ENCODE assay signal across 9 mouse cellular contexts in the genomic region with DNA sequence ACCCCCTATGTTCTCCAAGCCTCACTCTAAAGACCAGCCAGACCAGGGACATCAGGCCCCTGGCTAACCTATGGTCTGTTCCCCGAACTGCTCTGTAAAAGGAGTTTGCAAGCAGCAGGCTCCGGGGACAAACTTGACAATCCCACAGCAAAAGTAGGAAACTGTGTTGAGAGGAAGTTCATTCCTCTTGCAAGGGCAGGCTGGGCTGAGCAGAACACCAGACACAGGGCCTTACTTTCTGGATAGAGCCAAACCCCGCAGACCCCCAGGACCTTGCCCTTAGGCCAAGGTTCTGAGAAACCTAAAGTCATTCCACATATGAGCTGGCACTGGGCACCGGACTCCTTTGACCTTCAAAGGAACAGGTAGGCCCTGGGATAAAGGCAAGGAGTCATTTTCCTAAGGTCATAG. TPM values are rescaled to one million over a fixed set of nuclear protein-coding genes. Genes with fewer than 3 reads are reported as not detected.
DNase-seq lines count a peak whose midpoint lies in the region; ATAC-seq and TF ChIP-seq lines count a peak whose summit lies in the region.
"Had no signal": no experiment of that assay in that cellular context is flagged by ENCODE, and none has a peak within 500 bp of the region (broad histone marks: within the 10 kb centered on the region; RNA-seq: fewer than 3 reads in every experiment).

No protein-coding gene starts in this region.

- H3K9me3 ChIP-seq in heart, embryonic 14.5 days (ENCODE audit: control insufficient read depth, low read length): peaks cover 14% of the 10 kb centered on the region
- H3K9me3 ChIP-seq in midbrain, embryonic 10.5 days (replicated peaks): no peaks in the 10 kb centered on the region

- TF ChIP-seq CTCF in heart, adult 2 months (IDR thresholded peaks at IDR 0.05): no peak

- H3K79me2 ChIP-seq in heart, adult 2 months (replicated peaks; ENCODE audit: control insufficient read depth, insufficient read depth, low read length): peaks cover 8% of the 10 kb centered on the region

- no peak for TF ChIP-seq POLR2A in heart, adult 2 months (IDR thresholded peaks at IDR 0.05; ENCODE audit: insufficient read depth, low read depth, low read length)

- intact Hi-C loops in heart, adult 2 months (cut with DNase I): loop anchor here (1.0 to 2.0 kb wide), 2 partner anchors 36 to 85 kb away; no protein-coding TSS in a partner anchor
- intact Hi-C loops in gastrocnemius, postnatal 36 days (cut with DNase I): no loop called here

- no peaks in the 10 kb centered on the region; the same call in 1 of the 2 replicates for H3K36me3 ChIP-seq in heart, adult 2 months (ENCODE audit: control insufficient read depth, insufficient read depth, low read length)
- no peaks in the 10 kb centered on the region for H3K36me3 ChIP-seq in heart, embryonic 14.5 days (ENCODE audit: control insufficient read depth, insufficient read depth, low read length)
- H3K36me3 ChIP-seq in midbrain, embryonic 10.5 days: no peaks in the 10 kb centered on the region

- peak in 1 of 2 experiments; percentile 63 for DNase-seq in heart, adult 2 months
- no peak for DNase-seq in heart, postnatal 4 days
- DNase-seq in MN1 (ENCODE audit: low spot score): peak; percentile 20
- DNase-seq in midbrain, embryonic 10.5 days (ENCODE audit: low spot score): no peak
- no peak for DNase-seq in right cerebral cortex, adult 2 months (ENCODE audit: low spot score in 2 of 2)
- DNase-seq in gastrocnemius, postnatal 36 days: no peak
- no peak for DNase-seq in urinary bladder, adult 2 months (ENCODE audit: low spot score)

- H3K4me3 ChIP-seq in heart, adult 2 months: peak overlapping the region; percentile 30
- peak overlapping the region in 1 of 2 experiments; percentile 58; a peak in 2 of 4 replicates for H3K4me3 ChIP-seq in heart, embryonic 14.5 days (ENCODE audit: control insufficient read depth in 1 of 2, insufficient read depth in 1 of 2, low read depth in 1 of 2, low read length in 2 of 2)
- H3K4me3 ChIP-seq in midbrain, embryonic 10.5 days: peak overlapping the region; percentile 63

- peak overlapping the region; percentile 76 for H3K4me2 ChIP-seq in heart, embryonic 14.5 days (ENCODE audit: low read length)

- WGBS in heart, adult 2 months: 44% methylated on average over 4 of the region's 4 CpGs
- 57% methylated on average over 4 of the region's 4 CpGs for WGBS in heart, embryonic 14.5 days
- 71% methylated on average over 4 of the region's 4 CpGs for WGBS in midbrain, embryonic 10.5 days

- H3K27ac ChIP-seq in heart, adult 2 months: peak overlapping the region; percentile 91
- H3K27ac ChIP-seq in heart, embryonic 14.5 days (replicated peaks in 1 of 2; ENCODE audit: control insufficient read depth in 1 of 2, insufficient read depth in 1 of 2, low read depth in 2 of 2, low read length in 2 of 2): peak overlapping the region; percentile 75 to 76
- H3K27ac ChIP-seq in midbrain, embryonic 10.5 days (replicated peaks): peak overlapping the region; percentile 52; the same call in 1 of the 2 replicates

- no peak for TF ChIP-seq EP300 in heart, adult 2 months (IDR thresholded peaks at IDR 0.05; ENCODE audit: insufficient read depth, low read depth, low read length)

- H3K9ac ChIP-seq in heart, adult 2 months (ENCODE audit: low read depth, low read length): 0 out of 2 replicates have a peak overlapping the region, but pooled peaks have one; percentile 5
- peak overlapping the region; percentile 52; the same call in 1 of the 2 replicates for H3K9ac ChIP-seq in heart, embryonic 14.5 days (ENCODE audit: low read length)

- peaks cover 30% of the 10 kb centered on the region for H3K4me1 ChIP-seq in heart, adult 2 months (ENCODE audit: control insufficient read depth, insufficient read depth, low read length)
- peaks cover 17 to 35% of the 10 kb centered on the region in 2 experiments; a peak in 3 of 4 replicates for H3K4me1 ChIP-seq in heart, embryonic 14.5 days (ENCODE audit: control insufficient read depth in 2 of 2, insufficient read depth in 2 of 2, low read length in 2 of 2)
- peaks cover 69% of the 10 kb centered on the region for H3K4me1 ChIP-seq in midbrain, embryonic 10.5 days

- ATAC-seq in heart, embryonic 14.5 days (ENCODE audit: insufficient number of reproducible peaks, insufficient read depth, low FRiP score, low read depth): no peak

- H3K27me3 ChIP-seq in heart, adult 2 months (ENCODE audit: control insufficient read depth, insufficient read depth, low read length): no peaks in the 10 kb centered on the region
- peaks cover 21% of the 10 kb centered on the region for H3K27me3 ChIP-seq in heart, embryonic 14.5 days (ENCODE audit: control insufficient read depth, insufficient read depth, low read length)
- peaks cover 71% of the 10 kb centered on the region for H3K27me3 ChIP-seq in midbrain, embryonic 10.5 days (ENCODE audit: low read depth, poor library complexity, severe bottlenecking)

RNA-seq across cellular contexts. Expression of gene Plxnd1, which starts 0.7 kb away (rescaled TPM):
- total RNA-seq in heart, adult 2 months (2021): 10 to 100 TPM; 58.8 to 90.6 TPM
- polyA plus RNA-seq in heart, adult 2 months (2012; rRNA removed): 79.9 and 102 TPM in 2 replicates
- 100 to 1,000 TPM; 191 to 208 TPM for total RNA-seq in heart, postnatal 4 days (2021)
- 58.8 and 68.9 TPM in 2 replicates for polyA plus RNA-seq in heart, embryonic 14.5 days (2014; fragmentation: Nextera tagmentation; extraction: Ambion mirVana)
- polyA plus RNA-seq in midbrain, embryonic 10.5 days (2016; fragmentation: Nextera tagmentation; extraction: Ambion mirVana): 18.1 and 18.9 TPM in 2 replicates
- total RNA-seq in gastrocnemius, postnatal 36 days (2021): 10 to 100 TPM; 19.0 to 21.8 TPM
- 35.8 and 45.2 TPM in 2 replicates for polyA plus RNA-seq in urinary bladder, adult 2 months (2012; rRNA removed)

RNA-seq across cellular contexts. Expression of gene H1foo, which starts 50.8 kb away (rescaled TPM):
- not detected for total RNA-seq in heart, adult 2 months (2021)
- polyA plus RNA-seq in heart, adult 2 months (2012; rRNA removed): not detected in 2 replicates
- total RNA-seq in heart, postnatal 4 days (2021): not detected
- polyA plus RNA-seq in heart, embryonic 14.5 days (2014; fragmentation: Nextera tagmentation; extraction: Ambion mirVana): not detected in 2 replicates
- polyA plus RNA-seq in midbrain, embryonic 10.5 days (2016; fragmentation: Nextera tagmentation; extraction: Ambion mirVana): not detected in 2 replicates
- total RNA-seq in gastrocnemius, postnatal 36 days (2021): not detected
- polyA plus RNA-seq in urinary bladder, adult 2 months (2012; rRNA removed): not detected in 2 replicates
- total RNA-seq: heart, postnatal 10 days had no signal
